Mouse (Mus musculus) small intestine, adult 2 months (tissue): ENCODE data around the gene Tmem262.

ENCODE experiments used
- CTCF ChIP-seq: fragments of 200-500 bp; IDR thresholded peaks from 2 replicates; pipeline ENCODE4 v1.5.1; 2012; ENCODE audit warnings: low read depth, mild to moderate bottlenecking, control low read depth, inconsistent platforms, low read length, moderate library complexity, mixed read lengths; ENCODE audit not compliant: insufficient replicate concordance, insufficient read length; ENCODE audit errors: extremely low read depth
- POLR2A ChIP-seq: fragments of 200-500 bp; IDR thresholded peaks from 2 replicates; pipeline ENCODE4 v1.6.1; 2012; ENCODE audit warnings: low read depth, mild to moderate bottlenecking, control low read depth, inconsistent platforms, low read length, moderate library complexity

GRCm38 (mm10) chr19:6046294-6047153 lies 33.3 kb upstream of the Tmem262 start, which contains the start of gene Syvn1:
- TF ChIP-seq POLR2A: peak; percentile 59; the same call in 1 of the 2 replicates
- no peak for TF ChIP-seq CTCF
